Mouse (Mus musculus): ENCODE measurements around the gene Clcn2. TPM values are rescaled to one million over a fixed set of nuclear protein-coding genes. Genes with fewer than 3 reads are reported as not detected.

The Clcn2 gene
- total RNA-seq, 2 experiments from 2014 or later = 74.8 to 79.3 TPM

DNA sequence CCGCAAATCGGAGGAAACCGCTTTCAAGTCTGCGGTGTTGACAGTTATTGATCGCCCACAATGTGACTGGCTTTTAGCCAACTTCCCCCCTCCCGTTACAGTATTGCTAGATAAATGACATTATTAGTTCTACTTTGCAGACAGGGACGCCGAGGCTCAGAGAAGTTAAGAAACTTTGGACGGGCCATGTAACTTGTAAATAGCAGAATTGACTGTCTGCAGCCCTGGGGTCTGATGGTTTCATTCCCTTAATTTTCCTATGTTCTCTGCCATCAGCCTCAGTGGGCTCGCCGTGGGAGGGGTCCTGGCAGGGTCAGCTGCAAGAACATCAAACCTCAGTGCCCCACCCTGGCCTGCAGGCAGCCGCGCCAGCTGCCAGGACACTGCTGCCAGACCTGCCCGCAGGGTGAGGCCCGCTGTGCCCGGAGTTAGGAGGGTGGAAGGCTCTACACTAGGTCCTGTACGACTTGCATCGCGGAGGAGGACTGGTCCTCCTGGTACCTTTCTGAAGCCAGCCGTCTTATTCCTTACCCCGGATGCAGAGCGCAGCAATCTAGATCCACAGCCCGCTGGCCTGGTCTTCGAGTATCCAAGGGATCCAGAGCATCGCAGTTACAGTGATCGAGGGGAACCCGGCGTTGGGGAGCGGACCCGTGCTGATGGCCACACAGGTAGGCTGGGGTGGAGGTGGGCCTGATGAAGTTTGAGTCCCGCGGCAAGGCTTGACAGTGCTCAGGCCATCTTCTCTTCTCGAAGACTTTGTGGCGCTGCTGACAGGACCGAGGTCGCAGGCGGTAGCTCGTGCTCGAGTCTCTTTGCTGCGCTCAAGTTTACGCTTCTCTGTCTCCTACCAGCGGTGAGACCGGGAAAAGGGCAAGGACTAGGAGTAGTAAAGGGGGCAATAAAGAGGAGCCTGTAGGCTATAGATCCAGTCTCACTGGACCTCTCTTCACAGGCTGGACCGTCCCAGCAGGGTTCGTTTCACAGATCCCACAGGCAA lies 16.5 kb upstream of the Clcn2 start, which contains the start of gene Thpo:
Gene Thpo, minus strand, starts transcription at position 781 of the 1,000 bp plus-strand sequence.
- Histone ChIP-seq H3K4me3 (peak within 1 kb of the TSS; percentile 84), H3K27ac (peak within 1 kb of the TSS; percentile 97)
- TF ChIP-seq CTCF (IDR thresholded peaks at IDR 0.05) = no peak; the same call in 1 of the 2 replicates
- intact Hi-C loops (cut with DNase I) = loop anchor here (1.0 to 2.0 kb wide), 3 partner anchors 12 to 91 kb away; partner anchors contain the start of genes Clcn2 and Polr2h
- no peak for DNase-seq (ENCODE audit: extremely low spot score in 1 of 2, low spot score in 2 of 2)

DNA sequence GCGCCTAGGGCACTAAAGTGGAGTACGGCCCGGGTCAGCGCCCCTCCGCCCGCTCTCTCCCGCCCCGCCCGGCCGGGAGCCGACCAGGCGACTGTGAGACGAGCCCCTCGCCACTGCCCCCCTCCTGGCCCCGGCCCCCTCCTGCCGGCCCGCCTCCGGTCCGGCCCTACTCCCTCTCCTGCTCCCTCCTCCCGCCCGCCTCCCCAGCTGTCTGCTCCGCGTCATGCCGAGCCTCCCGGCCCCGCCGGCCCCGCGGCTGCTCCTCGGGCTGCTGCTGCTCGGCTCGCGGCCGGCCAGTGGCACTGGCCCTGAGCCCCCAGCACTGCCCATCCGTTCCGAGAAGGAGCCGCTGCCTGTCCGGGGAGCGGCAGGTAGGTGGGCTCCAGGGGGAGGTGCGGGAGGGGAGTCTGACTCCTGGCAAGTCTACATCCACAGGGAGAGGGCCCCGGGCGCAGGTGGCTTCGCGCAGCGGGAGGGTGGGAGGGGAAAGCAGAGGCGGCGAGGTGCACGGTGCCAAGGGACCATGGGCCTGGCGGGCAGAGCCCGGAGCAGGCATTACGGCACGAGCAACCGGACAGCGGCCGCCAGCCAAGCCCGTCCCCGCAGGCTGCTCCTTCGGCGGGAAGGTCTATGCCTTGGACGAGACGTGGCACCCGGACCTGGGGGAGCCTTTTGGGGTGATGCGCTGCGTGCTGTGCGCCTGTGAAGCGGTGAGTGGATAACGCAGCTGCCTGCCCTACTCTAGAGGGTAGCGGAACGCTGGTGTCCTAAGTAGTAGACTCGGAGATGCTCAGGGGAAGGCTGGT lies 15.6 kb upstream of the Clcn2 start, which contains the start of gene Chrd:
Gene Chrd, plus strand, starts transcription at position 203 of the 806 bp plus-strand sequence.
- intact Hi-C loops (cut with DNase I) = loop anchor here (1.0 to 2.0 kb wide), 3 partner anchors 13 to 92 kb away; partner anchors contain the start of genes Clcn2 and Polr2h
- no peak for TF ChIP-seq CTCF (IDR thresholded peaks at IDR 0.05)
- Histone ChIP-seq H3K4me3 (peak within 1 kb of the TSS; percentile 84), H3K27ac (peak within 1 kb of the TSS; percentile 97)
- DNase-seq (ENCODE audit: extremely low spot score in 1 of 2, low spot score in 2 of 2) = peak; percentile 57 to 72

DNA sequence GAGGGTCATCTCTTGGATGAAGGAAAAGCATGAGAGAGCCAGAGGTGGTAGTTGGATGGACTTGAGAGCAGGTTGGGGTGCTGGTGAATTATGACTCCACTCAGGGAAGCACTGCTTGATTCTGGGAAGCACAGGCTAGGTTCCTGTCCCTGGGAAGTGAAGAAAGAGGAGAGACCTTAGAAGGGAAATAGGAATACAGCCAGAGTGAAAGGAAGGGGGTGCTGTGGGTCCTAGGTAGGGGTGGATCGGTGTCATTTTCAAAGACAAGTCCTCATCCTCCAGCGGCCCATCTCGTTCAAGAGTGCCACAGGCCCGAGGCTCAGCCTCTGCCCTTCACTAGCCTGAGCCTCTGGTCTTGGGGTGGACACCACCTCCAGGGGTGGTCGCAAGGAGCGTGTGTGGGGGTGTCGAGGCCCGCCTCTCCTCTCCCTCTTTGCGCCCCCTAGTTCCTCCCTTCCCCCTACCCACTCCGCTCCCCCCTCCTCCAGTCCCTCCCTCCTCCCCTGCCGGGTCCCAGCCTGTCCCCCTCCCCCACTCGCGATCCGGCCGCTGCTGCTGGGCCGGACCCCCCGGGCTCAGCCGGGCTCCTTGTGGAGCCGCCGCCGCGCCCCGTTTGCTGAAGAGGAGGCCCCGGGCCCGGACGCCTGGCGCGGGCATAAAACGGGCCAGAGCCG lies 14.8 kb upstream of the Clcn2 start:
- intact Hi-C loops (cut with DNase I) = loop anchor here (2.0 kb wide), 1 partner anchor 92 kb away; no protein-coding TSS in a partner anchor
- no peak for TF ChIP-seq CTCF (IDR thresholded peaks at IDR 0.05)
- Histone ChIP-seq H3K27ac (peak overlapping the region; percentile 97), H3K4me3 (peak overlapping the region; percentile 84)
- DNase-seq (ENCODE audit: extremely low spot score in 1 of 2, low spot score in 2 of 2) = peak in 1 of 2 experiments; percentile 32

DNA sequence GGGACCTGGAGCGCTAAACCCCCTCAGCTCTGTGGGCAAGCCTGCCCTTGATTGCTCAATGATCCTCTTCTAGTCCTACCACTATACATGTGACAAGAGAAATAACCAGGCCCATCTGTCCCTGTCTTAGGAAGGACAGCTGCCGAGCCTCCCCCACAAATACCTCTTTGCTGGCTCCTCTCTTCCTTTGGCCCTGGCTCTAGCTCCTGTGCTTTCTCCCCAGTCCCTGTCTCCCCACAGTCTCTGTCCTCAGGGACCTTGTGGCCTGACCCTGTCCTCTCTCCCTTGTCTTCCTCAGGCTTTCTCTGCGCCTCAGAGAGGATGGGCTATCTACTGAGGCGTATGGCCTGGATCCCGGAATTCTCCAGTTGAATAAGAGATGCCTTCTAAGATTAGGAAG lies 14.1 kb upstream of the Clcn2 start:
- Histone ChIP-seq H3K27ac (peak overlapping the region; percentile 78), H3K4me3 (no peak overlapping the region)
- DNase-seq (ENCODE audit: extremely low spot score in 1 of 2, low spot score in 2 of 2) = peak in 1 of 2 experiments; percentile 44
- no peak for TF ChIP-seq CTCF (IDR thresholded peaks at IDR 0.05)
- intact Hi-C loops (cut with DNase I) = loop anchor here (2.0 kb wide), 1 partner anchor 93 kb away; no protein-coding TSS in a partner anchor

DNA sequence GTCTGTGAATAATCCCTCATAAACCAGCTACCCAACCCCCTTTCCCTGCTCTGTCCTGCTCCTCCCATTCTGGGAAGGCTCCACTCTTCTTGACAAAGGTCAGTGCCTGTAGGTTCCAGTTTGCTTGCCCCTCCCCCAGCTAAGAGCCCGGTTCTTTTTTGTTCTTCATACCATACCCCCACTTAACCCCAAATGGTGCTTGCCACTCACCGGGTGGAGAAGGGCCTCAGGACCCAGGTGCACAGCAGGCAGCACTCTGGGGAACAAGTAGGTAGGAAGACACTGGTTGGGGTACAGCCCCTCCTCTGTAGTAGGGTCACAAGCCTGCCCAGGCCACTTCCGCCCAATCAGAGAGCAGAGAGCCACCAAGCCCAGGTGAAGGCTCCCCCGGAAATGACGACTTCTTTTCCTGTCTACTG lies 12.8 kb upstream of the Clcn2 start:
- Histone ChIP-seq H3K27ac (0 out of 2 replicates have a peak overlapping the region, but pooled peaks have one; percentile 28), H3K4me3 (no peak overlapping the region)
- no peak for DNase-seq (ENCODE audit: extremely low spot score in 1 of 2, low spot score in 2 of 2)
- intact Hi-C loops (cut with DNase I) = no loop called here
- TF ChIP-seq CTCF (IDR thresholded peaks at IDR 0.05) = no peak

DNA sequence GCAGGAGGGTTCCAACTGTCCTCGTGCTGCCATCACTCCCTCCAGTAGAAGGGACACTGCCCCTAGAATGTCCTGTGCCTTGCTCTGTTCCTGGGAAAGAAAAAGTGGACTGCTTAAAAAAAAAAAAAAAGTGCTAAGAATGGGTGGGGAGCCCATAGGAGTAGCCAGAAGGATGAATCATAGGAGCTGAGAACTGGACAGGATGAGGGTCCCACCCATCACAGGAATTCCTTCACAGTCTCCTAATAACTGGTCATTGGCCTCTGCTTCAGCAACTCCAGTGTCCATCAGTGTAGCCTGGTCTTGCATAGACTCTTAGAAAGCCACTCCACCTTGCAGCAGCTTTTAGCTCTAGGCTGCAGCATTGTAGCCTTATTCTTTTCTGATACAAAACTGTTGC lies 8.8 kb upstream of the Clcn2 start:
- intact Hi-C loops (cut with DNase I) = no loop called here
- no peak for DNase-seq (ENCODE audit: extremely low spot score in 1 of 2, low spot score in 2 of 2)

DNA sequence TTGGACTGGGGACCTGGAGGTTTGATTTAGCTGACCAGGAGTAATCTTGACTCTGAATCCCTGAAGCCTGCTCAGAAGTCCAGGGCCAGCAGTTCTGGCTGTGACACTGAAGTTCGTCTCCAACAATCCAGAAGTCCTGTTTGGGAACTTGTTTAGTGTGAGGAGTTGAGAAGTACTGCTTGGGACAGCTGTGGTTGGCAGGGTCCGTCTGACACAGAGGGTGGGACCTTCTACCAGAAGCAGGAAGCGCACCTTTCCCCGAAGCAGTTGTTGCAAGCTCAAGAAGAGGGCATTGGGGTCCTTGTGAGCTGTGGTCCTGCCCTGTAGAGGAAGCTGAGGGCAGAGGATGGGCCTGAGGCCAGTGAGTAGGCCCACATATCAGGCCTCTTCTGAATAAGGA lies 8.2 kb upstream of the Clcn2 start:
- intact Hi-C loops (cut with DNase I) = loop anchor here (2.0 kb wide), 1 partner anchor 37 kb away; no protein-coding TSS in a partner anchor
- no peak for TF ChIP-seq CTCF (IDR thresholded peaks at IDR 0.05)

More for the DNA sequence above, 8.8 kb upstream of the Clcn2 start:
- H3K27ac ChIP-seq = no peak overlapping the region
- H3K4me3 ChIP-seq = no peak overlapping the region
- no peak for TF ChIP-seq CTCF (IDR thresholded peaks at IDR 0.05)

DNA sequence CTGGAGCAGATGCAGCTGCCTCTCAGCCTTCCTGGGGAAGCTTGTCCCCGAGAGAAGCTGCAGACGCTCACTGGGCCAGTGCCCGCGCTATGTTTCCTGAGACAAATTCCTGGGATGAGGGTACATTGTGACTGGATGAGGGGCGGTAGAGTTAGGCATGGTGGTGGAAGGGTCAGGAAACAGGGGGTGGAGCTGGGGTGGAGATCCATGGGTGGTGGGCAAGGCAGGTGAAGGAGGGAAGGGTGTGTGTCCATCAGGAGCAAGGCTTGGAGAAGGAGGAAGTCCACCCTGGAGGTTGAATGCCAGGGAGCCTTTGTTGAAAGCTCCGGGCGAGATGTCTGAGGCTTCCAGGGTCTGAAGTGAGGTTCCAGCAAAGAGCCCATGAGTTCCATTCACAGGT lies 7.8 kb upstream of the Clcn2 start:
- H3K27ac ChIP-seq = no peak overlapping the region
- no peak overlapping the region for H3K4me3 ChIP-seq
- no peak for TF ChIP-seq CTCF (IDR thresholded peaks at IDR 0.05)
- no peak for DNase-seq (ENCODE audit: extremely low spot score in 1 of 2, low spot score in 2 of 2)
- intact Hi-C loops (cut with DNase I) = loop anchor here (2.0 kb wide), 1 partner anchor 37 kb away; no protein-coding TSS in a partner anchor

More for the DNA sequence above, 8.2 kb upstream of the Clcn2 start:
- Histone ChIP-seq H3K4me3 (no peak overlapping the region), H3K27ac (no peak overlapping the region)
- no peak for DNase-seq (ENCODE audit: extremely low spot score in 1 of 2, low spot score in 2 of 2)

DNA sequence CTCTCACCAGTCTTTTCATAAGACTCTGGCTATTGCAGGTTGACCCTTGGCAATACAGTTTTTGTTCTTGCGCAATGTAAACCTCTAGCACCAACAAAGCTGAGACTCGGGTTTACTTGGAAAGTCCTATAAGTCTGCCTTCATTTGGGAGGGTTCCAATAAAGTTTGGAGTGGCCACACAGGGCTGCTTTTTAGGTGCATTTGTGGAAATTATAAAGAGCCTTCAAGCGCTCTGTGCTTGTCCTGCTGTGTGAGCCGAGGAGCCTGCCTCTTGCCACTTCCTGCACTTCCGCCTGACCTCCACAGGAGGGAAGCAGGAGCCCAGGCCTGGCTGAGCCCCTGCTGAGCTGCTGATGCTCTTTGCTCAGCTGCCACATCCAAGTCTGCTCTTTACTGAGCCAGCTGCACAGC lies 6.8 kb upstream of the Clcn2 start:
- intact Hi-C loops (cut with DNase I) = loop anchor here (2.0 kb wide), 1 partner anchor 38 kb away; no protein-coding TSS in a partner anchor
- Histone ChIP-seq H3K27ac (no peak overlapping the region), H3K4me3 (no peak overlapping the region)
- DNase-seq (ENCODE audit: extremely low spot score in 1 of 2, low spot score in 2 of 2) = peak in 1 of 2 experiments; percentile 38
- peak; percentile 74 for TF ChIP-seq CTCF (IDR thresholded peaks at IDR 0.05)

DNA sequence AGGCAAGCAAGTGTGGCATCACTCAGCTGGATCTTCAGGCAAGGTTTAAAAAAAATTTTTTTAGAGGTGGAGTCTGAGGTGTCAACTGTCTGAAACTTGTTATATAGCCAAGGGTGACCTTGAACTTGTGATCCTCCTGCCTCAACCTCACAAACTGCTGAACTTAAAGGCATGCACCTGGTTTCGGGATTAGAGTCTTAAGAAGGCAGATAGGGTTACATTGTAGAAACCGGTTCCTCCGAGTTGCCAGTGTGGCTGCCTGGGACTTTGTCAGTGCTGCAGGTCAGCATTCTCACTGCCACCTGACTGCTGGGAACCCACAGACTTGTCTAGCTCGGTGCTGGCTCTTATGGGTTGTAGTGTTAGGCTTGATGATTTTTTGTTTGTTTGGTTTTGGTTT lies 5.7 kb upstream of the Clcn2 start:
- DNase-seq (ENCODE audit: extremely low spot score in 1 of 2, low spot score in 2 of 2) = no peak
- TF ChIP-seq CTCF (IDR thresholded peaks at IDR 0.05) = no peak
- Histone ChIP-seq H3K4me3 (no peak overlapping the region), H3K27ac (no peak overlapping the region)
- intact Hi-C loops (cut with DNase I) = no loop called here

DNA sequence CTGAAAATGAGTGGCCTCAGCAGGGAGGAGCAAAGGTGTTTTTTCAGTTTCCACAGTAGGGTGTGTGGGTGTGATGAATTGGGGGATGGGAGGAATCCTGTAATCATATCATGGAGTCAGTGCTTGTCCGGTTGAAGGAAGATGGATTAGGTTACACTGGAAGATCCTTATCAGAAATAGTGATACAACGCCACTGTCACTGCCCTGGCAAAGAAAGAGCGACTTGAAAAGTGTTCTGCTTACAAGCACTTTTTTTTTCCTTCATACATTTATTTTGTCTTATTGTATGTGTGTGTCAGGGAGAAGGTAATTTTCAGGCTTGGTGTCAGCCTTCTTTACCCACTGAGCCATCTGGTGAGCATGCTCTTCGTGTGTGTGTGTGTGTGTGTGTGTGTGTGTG lies 5.2 kb upstream of the Clcn2 start:
- no peak for TF ChIP-seq CTCF (IDR thresholded peaks at IDR 0.05)
- no peak overlapping the region for H3K4me3 ChIP-seq
- no peak for DNase-seq (ENCODE audit: extremely low spot score in 1 of 2, low spot score in 2 of 2)
- no peak overlapping the region for H3K27ac ChIP-seq
- intact Hi-C loops (cut with DNase I) = no loop called here
